9 mouse cellular contexts compared by ENCODE assay signal in the genomic region with DNA sequence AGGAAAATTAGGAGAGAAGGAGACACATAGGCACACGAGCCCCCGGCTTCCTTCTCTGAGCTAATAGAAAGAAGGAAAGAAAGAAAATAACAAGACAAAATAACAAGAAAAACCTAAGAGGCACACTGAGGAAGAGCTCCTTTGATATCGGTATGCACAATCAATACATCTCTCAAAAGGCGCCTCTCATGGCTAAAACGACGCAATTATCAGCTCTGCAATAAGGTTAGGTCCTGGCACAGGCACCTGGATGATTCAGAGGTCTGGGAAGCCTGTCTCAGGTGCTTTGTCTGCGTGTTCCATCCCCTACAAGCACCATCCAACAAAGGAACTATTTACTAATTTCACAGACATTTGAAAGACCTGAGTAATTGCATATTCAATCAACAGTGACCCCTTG. TPM values are rescaled to one million over a fixed set of nuclear protein-coding genes. Genes with fewer than 3 reads are reported as not detected.
DNase-seq lines count a peak whose midpoint lies in the region; ATAC-seq and TF ChIP-seq lines count a peak whose summit lies in the region.
"Had no signal": no experiment of that assay in that cellular context is flagged by ENCODE, and none has a peak within 500 bp of the region (broad histone marks: within the 10 kb centered on the region; RNA-seq: fewer than 3 reads in every experiment).

No protein-coding gene starts in this region.

- peak overlapping the region; percentile 27 for H3K9ac ChIP-seq in hindbrain, embryonic 15.5 days
- peak overlapping the region; percentile 74 for H3K9ac ChIP-seq in midbrain, embryonic 16.5 days (ENCODE audit: low read depth, low read length)

- no peak for ATAC-seq in hindbrain, embryonic 15.5 days (ENCODE audit: low FRiP score, low read depth)
- no peak for ATAC-seq in midbrain, embryonic 16.5 days

- peak overlapping the region; percentile 98 for H3K27ac ChIP-seq in layer of hippocampus, adult 2 months
- H3K27ac ChIP-seq in forebrain, embryonic 10.5 days = peak overlapping the region; percentile 99
- H3K27ac ChIP-seq in hindbrain, embryonic 15.5 days (replicated peaks) = peak overlapping the region; percentile 64; the same call in 1 of the 2 replicates
- peak overlapping the region; percentile 80 for H3K27ac ChIP-seq in midbrain, embryonic 16.5 days (ENCODE audit: low read length)

- peak overlapping the region; percentile 86 for H3K4me3 ChIP-seq in layer of hippocampus, adult 2 months
- H3K4me3 ChIP-seq in forebrain, embryonic 10.5 days = peak overlapping the region; percentile 87
- H3K4me3 ChIP-seq in hindbrain, embryonic 15.5 days = peak overlapping the region; percentile 93
- H3K4me3 ChIP-seq in midbrain, embryonic 16.5 days (ENCODE audit: low read depth, low read length) = peak overlapping the region; percentile 96

- no peak for DNase-seq in layer of hippocampus, adult 2 months (ENCODE audit: low spot score in 2 of 2)
- no peak for DNase-seq in layer of hippocampus, adult 18-20 months (ENCODE audit: low spot score in 2 of 2)
- no peak for DNase-seq in forebrain, embryonic 10.5 days (ENCODE audit: extremely low spot score, low spot score)
- no peak for DNase-seq in urinary bladder, postnatal 36 days (ENCODE audit: low spot score in 2 of 2)
- no peak for DNase-seq in adrenal gland, adult 8-10 months
- DNase-seq in left cerebral cortex, adult 8-10 months (ENCODE audit: low spot score in 2 of 2) = no peak

- peak overlapping the region; percentile 66 for H3K4me2 ChIP-seq in hindbrain, embryonic 15.5 days
- peak overlapping the region; percentile 79 for H3K4me2 ChIP-seq in midbrain, embryonic 16.5 days (ENCODE audit: low read length)

- WGBS in forebrain, embryonic 10.5 days = 50% methylated on average over 7 of the region's 7 CpGs
- WGBS in hindbrain, embryonic 15.5 days = 31% methylated on average over 7 of the region's 7 CpGs
- WGBS in midbrain, embryonic 16.5 days = 30% methylated on average over 7 of the region's 7 CpGs

- H3K9me3 ChIP-seq in forebrain, embryonic 10.5 days = no peaks in the 10 kb centered on the region
- H3K9me3 ChIP-seq in hindbrain, embryonic 15.5 days = no peaks in the 10 kb centered on the region
- no peaks in the 10 kb centered on the region for H3K9me3 ChIP-seq in midbrain, embryonic 16.5 days (replicated peaks; ENCODE audit: control insufficient read depth, low read length, poor library complexity, severe bottlenecking)

- peaks cover 60% of the 10 kb centered on the region for H3K4me1 ChIP-seq in forebrain, embryonic 10.5 days
- H3K4me1 ChIP-seq in hindbrain, embryonic 15.5 days (replicated peaks) = peaks cover 54% of the 10 kb centered on the region
- peaks cover 32% of the 10 kb centered on the region for H3K4me1 ChIP-seq in midbrain, embryonic 16.5 days (ENCODE audit: control insufficient read depth, insufficient read depth, low read length)

- peaks cover 22% of the 10 kb centered on the region for H3K36me3 ChIP-seq in forebrain, embryonic 10.5 days (replicated peaks)
- no peaks in the 10 kb centered on the region for H3K36me3 ChIP-seq in hindbrain, embryonic 15.5 days
- no peaks in the 10 kb centered on the region for H3K36me3 ChIP-seq in midbrain, embryonic 16.5 days (ENCODE audit: control insufficient read depth, insufficient read depth, low read length)

- no peak for TF ChIP-seq CTCF in layer of hippocampus, adult 2 months (conservative IDR thresholded peaks at IDR 0.05)

- no peaks in the 10 kb centered on the region for H3K27me3 ChIP-seq in forebrain, embryonic 10.5 days (ENCODE audit: poor library complexity, severe bottlenecking)
- H3K27me3 ChIP-seq in hindbrain, embryonic 15.5 days = no peaks in the 10 kb centered on the region
- no peaks in the 10 kb centered on the region for H3K27me3 ChIP-seq in midbrain, embryonic 16.5 days (ENCODE audit: control insufficient read depth, insufficient read depth, low read depth, low read length)

RNA-seq across cellular contexts. Expression of gene Pbx1, which starts 5.8 kb away (rescaled TPM):
- 100 to 1,000 TPM; 120 to 123 TPM for total RNA-seq in layer of hippocampus, adult 2 months (2021)
- total RNA-seq in layer of hippocampus, adult 18-20 months (2021) = 100 to 1,000 TPM; 122 to 127 TPM
- polyA plus RNA-seq in forebrain, embryonic 10.5 days (2016; fragmentation: Nextera tagmentation; extraction: Ambion mirVana) = 38.2 and 38.8 TPM in 2 replicates
- 44.2 and 57.0 TPM in 2 replicates for polyA plus RNA-seq in hindbrain, embryonic 15.5 days (2015; fragmentation: Nextera tagmentation; extraction: Ambion mirVana)
- 71.8 and 77.8 TPM in 2 replicates for polyA plus RNA-seq in midbrain, embryonic 16.5 days (2015; fragmentation: Nextera tagmentation; extraction: Ambion mirVana)
- 100 to 1,000 TPM; 152 to 211 (median 192) TPM for total RNA-seq in adrenal gland, adult 8-10 months (2022)
- 100 to 1,000 TPM; 136 to 166 (median 145) TPM for total RNA-seq in left cerebral cortex, adult 8-10 months (2022)
- total RNA-seq: MEL had no signal
